Mouse (Mus musculus): ENCODE results near the gene Cap2. TPM values are rescaled to one million over a fixed set of nuclear protein-coding genes. Genes with fewer than 3 reads are reported as not detected.

Gene Cap2
- polyA plus RNA-seq, 1 experiment = 6.2 TPM

GRCm38 (mm10) chr13:46514484-46514883 lies 12.8 kb downstream of the Cap2 start:
- Histone ChIP-seq H3K4me3 (ENCODE audit: low read depth, low read length) (no peak overlapping the region), H3K27ac (ENCODE audit: insufficient read depth, low read depth, low read length) (no peak overlapping the region), H3K4me1 (ENCODE audit: control insufficient read depth, insufficient read depth, insufficient read length, low read length) (peaks cover 5% of the 10 kb centered on the region; the same call in 1 of the 2 replicates), H3K27me3 (ENCODE audit: control insufficient read depth, insufficient read depth, low read length) (no peaks in the 10 kb centered on the region), H3K36me3 (ENCODE audit: control insufficient read depth, insufficient read depth, low read length) (no peaks in the 10 kb centered on the region)
- TF ChIP-seq CTCF (IDR thresholded peaks at IDR 0.05; ENCODE audit: extremely low read depth, insufficient read length, insufficient replicate concordance, low read depth, low read length) (no peak), POLR2A (IDR thresholded peaks at IDR 0.05; ENCODE audit: low read depth, low read length) (no peak)
- WGBS = 90% methylated on average over 10 of the region's 10 CpGs

DNA sequence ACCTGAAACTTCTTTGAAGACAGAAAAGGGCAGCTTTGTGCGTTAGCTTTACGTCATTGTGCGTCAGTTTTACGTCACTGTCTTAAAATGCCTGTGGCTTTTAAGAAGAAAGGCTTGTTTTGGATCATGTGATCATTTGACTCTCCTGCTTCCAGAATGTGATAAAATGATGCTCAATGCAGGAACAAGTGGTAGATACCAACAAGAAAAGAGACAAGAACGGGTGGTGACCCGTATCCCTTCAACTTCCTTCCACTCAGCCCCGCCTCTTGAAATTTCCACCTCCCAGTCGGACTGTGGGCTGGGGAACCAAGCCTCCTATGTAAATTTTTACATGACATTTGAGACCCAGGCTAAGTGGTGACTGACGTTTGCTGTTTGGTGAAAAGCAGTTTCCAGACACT lies 13.5 kb downstream of the Cap2 start:
- Histone ChIP-seq H3K27me3 (ENCODE audit: control insufficient read depth, insufficient read depth, low read length) (no peaks in the 10 kb centered on the region), H3K4me1 (ENCODE audit: control insufficient read depth, insufficient read depth, insufficient read length, low read length) (peaks cover 5% of the 10 kb centered on the region; the same call in 1 of the 2 replicates), H3K27ac (ENCODE audit: insufficient read depth, low read depth, low read length) (no peak overlapping the region), H3K36me3 (ENCODE audit: control insufficient read depth, insufficient read depth, low read length) (no peaks in the 10 kb centered on the region), H3K4me3 (ENCODE audit: low read depth, low read length) (no peak overlapping the region)
- TF ChIP-seq CTCF (IDR thresholded peaks at IDR 0.05; ENCODE audit: extremely low read depth, insufficient read length, insufficient replicate concordance, low read depth, low read length) (no peak), POLR2A (IDR thresholded peaks at IDR 0.05; ENCODE audit: low read depth, low read length) (no peak)
- 83% methylated on average over 9 of the region's 9 CpGs for WGBS

- no peak overlapping the region for H3K27ac ChIP-seq (ENCODE audit: insufficient read depth, low read depth, low read length)
- H3K36me3 ChIP-seq (ENCODE audit: control insufficient read depth, insufficient read depth, low read length) = no peaks in the 10 kb centered on the region
- H3K4me3 ChIP-seq (ENCODE audit: low read depth, low read length) = no peak overlapping the region
- TF ChIP-seq POLR2A (IDR thresholded peaks at IDR 0.05; ENCODE audit: low read depth, low read length) (no peak), CTCF (IDR thresholded peaks at IDR 0.05; ENCODE audit: extremely low read depth, insufficient read length, insufficient replicate concordance, low read depth, low read length) (no peak)
- peaks cover 5% of the 10 kb centered on the region; the same call in 1 of the 2 replicates for H3K4me1 ChIP-seq (ENCODE audit: control insufficient read depth, insufficient read depth, insufficient read length, low read length)
- no peaks in the 10 kb centered on the region for H3K27me3 ChIP-seq (ENCODE audit: control insufficient read depth, insufficient read depth, low read length)
- 91% methylated on average over 10 of the region's 10 CpGs for WGBS
These were observed 13.9 kb downstream of the Cap2 start for GRCm38 (mm10) chr13:46515524-46515923.

DNA sequence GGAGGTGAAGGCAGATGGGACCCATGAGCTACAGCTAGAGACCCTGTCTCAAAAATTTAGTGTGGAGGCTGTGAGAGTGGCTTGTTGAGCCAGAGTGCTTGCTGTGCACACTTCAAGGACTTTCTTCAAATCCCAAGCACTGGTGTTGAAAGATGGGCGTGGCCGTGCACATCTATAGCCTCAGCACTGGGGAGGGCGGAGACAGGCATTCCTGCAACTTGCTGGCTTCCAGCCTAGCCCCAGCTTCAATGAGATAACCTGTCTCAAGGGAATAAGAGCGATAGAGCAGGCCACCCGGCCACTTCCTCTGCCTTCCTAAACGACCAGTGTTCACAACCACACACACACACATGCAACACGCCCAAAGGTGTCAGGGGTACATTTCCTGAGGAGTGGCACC lies 14.5 kb downstream of the Cap2 start:
- WGBS = 18% methylated on average over 7 of the region's 7 CpGs
- no peaks in the 10 kb centered on the region for H3K36me3 ChIP-seq (ENCODE audit: control insufficient read depth, insufficient read depth, low read length)
- no peak overlapping the region for H3K27ac ChIP-seq (ENCODE audit: insufficient read depth, low read depth, low read length)
- no peak overlapping the region for H3K4me3 ChIP-seq (ENCODE audit: low read depth, low read length)
- H3K4me1 ChIP-seq (ENCODE audit: control insufficient read depth, insufficient read depth, insufficient read length, low read length) = peaks cover 5% of the 10 kb centered on the region; the same call in 1 of the 2 replicates
- no peaks in the 10 kb centered on the region for H3K27me3 ChIP-seq (ENCODE audit: control insufficient read depth, insufficient read depth, low read length)
- TF ChIP-seq POLR2A (IDR thresholded peaks at IDR 0.05; ENCODE audit: low read depth, low read length) (no peak), CTCF (IDR thresholded peaks at IDR 0.05; ENCODE audit: extremely low read depth, insufficient read length, insufficient replicate concordance, low read depth, low read length) (no peak)

DNA sequence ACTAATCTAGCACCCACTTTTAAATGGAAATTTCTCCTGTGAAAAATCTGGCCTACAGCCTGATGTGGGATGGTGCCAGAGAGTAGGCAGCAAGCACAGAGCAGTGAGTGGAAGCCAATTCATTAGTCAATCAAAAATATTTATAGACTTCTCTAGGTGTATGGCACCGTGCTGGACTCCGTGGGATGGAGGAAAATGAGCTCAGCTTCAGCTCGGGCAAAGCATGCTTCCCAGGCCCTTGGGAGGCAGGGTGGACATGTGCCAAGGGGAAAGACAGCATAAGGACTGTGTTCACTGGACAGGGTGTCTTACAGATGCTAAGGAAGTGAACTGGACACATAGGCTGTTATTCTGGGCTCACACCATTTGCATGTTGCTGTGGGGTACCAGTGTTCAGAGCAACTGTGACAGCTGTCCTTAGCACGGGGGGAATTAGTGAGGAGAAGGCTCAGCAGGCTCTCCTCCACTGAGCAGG lies 15.6 kb downstream of the Cap2 start:
- no peak overlapping the region for H3K4me3 ChIP-seq (ENCODE audit: low read depth, low read length)
- WGBS = 66% methylated on average over 4 of the region's 4 CpGs

GRCm38 (mm10) chr13:46521482-46521881 lies 19.8 kb downstream of the Cap2 start:
- no peaks in the 10 kb centered on the region for H3K36me3 ChIP-seq (ENCODE audit: control insufficient read depth, insufficient read depth, low read length)
- H3K27me3 ChIP-seq (ENCODE audit: control insufficient read depth, insufficient read depth, low read length) = no peaks in the 10 kb centered on the region
- WGBS = 67% methylated on average over 1 of the region's 1 CpGs
- H3K4me1 ChIP-seq (ENCODE audit: control insufficient read depth, insufficient read depth, insufficient read length, low read length) = no peaks in the 10 kb centered on the region
- no peak overlapping the region for H3K27ac ChIP-seq (ENCODE audit: insufficient read depth, low read depth, low read length)
- TF ChIP-seq POLR2A (IDR thresholded peaks at IDR 0.05; ENCODE audit: low read depth, low read length) (no peak), CTCF (IDR thresholded peaks at IDR 0.05; ENCODE audit: extremely low read depth, insufficient read length, insufficient replicate concordance, low read depth, low read length) (no peak)
- H3K4me3 ChIP-seq (ENCODE audit: low read depth, low read length) = no peak overlapping the region

More for the DNA sequence above, 15.6 kb downstream of the Cap2 start:
- H3K4me1 ChIP-seq (ENCODE audit: control insufficient read depth, insufficient read depth, insufficient read length, low read length) = peaks cover 5% of the 10 kb centered on the region; the same call in 1 of the 2 replicates
- no peaks in the 10 kb centered on the region for H3K36me3 ChIP-seq (ENCODE audit: control insufficient read depth, insufficient read depth, low read length)
- H3K27ac ChIP-seq (ENCODE audit: insufficient read depth, low read depth, low read length) = no peak overlapping the region
- TF ChIP-seq CTCF (IDR thresholded peaks at IDR 0.05; ENCODE audit: extremely low read depth, insufficient read length, insufficient replicate concordance, low read depth, low read length) = no peak
- no peak for TF ChIP-seq POLR2A (IDR thresholded peaks at IDR 0.05; ENCODE audit: low read depth, low read length)
- no peaks in the 10 kb centered on the region for H3K27me3 ChIP-seq (ENCODE audit: control insufficient read depth, insufficient read depth, low read length)

GRCm38 (mm10) chr13:46522798-46523197 lies 21.1 kb downstream of the Cap2 start:
- Histone ChIP-seq H3K36me3 (ENCODE audit: control insufficient read depth, insufficient read depth, low read length) (no peaks in the 10 kb centered on the region), H3K27me3 (ENCODE audit: control insufficient read depth, insufficient read depth, low read length) (no peaks in the 10 kb centered on the region), H3K27ac (ENCODE audit: insufficient read depth, low read depth, low read length) (no peak overlapping the region), H3K4me3 (ENCODE audit: low read depth, low read length) (no peak overlapping the region), H3K4me1 (ENCODE audit: control insufficient read depth, insufficient read depth, insufficient read length, low read length) (no peaks in the 10 kb centered on the region)
- 86% methylated on average over 4 of the region's 4 CpGs for whole genome bisulfite sequencing
- no peak for TF ChIP-seq CTCF (IDR thresholded peaks at IDR 0.05; ENCODE audit: extremely low read depth, insufficient read length, insufficient replicate concordance, low read depth, low read length)
- TF ChIP-seq POLR2A (IDR thresholded peaks at IDR 0.05; ENCODE audit: low read depth, low read length) = no peak

All from small intestine, adult 2 months (tissue).